Mouse (Mus musculus): ENCODE measurements around the gene Shkbp1.

Gene Shkbp1

DNA sequence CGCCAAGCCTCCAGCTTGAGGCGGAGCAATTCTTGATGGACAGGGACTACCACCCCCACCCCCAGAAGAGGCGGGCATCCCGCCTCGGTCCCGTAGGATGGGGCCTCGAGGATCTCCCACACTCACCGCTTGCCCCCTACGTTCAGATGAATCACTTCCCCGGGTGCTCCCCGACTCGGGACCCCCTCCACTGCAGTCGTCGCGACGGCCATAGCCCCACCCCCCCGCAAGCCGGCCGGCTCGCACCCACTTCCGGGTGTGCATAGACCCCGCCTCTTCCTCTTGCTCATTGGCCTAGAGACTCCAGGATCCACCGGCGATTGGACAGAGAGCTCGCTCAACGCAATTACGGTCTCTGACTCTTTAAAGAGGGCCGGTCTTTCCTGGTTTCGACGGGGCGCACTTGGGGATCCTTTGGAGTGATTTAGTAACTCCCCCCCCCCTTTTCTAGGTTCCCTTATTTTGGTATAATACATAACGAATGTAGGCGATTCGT is at the start of gene Shkbp1:
Shkbp1 (minus strand) TSS at position 275 of the 496 bp plus-strand sequence.
- peak; percentile 94 for DNase-seq

DNA sequence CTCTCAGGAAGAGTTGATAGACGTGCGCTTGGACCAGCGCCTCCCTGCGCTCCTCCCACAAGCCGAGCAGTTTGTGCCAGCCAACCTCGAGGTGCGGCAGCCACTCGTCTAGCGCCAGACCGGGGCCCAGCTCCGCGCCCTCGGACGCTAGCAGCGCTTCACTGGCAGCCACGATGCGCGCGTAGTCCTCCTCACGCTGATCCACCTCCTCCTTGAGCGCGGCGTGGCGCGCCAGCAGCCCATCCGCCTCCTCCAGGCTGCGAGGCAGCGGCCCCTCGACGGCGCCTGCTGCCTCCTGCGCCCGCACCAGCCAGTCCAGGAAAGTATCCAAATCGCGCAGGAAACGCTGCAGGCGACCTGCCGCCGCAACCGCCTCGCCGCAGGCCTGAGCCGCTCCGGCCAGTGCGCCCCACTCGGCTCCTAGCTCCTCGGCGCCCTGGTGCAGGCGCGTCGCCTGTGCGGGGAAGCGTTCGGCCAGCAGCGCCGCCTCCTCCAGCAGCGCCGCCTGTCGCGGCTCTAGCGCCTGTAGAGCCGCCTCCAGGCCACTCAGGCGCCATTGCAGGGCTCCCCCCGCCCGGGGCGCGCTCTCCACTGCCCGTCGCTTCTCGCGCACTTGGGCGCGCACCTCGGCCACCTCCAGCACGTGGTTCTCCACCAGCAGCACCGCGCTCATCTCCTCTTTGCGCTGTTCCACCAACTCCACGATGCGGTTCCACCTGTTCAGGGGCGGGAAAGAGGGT is 48.6 kb upstream of the Shkbp1 start:
- no peak for DNase-seq

DNA sequence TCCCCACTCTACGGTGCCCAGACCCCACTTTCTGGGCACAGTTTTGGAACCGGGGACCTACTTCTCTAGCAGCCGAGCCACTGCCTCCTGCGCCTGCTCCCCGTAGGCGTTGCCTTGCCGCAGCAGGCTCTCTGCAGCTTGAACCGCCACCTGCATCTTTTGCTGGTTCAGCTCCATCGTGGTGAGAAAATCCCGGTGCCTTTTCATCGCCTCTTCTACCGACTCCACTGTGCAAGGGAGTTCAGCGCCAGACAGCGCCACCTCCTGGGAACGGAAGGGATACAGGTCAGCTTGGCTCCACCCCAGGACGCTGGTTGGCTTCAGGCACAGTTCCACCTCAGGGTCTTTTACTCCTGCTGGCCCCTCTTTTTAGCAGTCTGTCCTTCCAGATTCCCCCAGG is 46.9 kb upstream of the Shkbp1 start:
- peak; percentile 56 for DNase-seq

DNA sequence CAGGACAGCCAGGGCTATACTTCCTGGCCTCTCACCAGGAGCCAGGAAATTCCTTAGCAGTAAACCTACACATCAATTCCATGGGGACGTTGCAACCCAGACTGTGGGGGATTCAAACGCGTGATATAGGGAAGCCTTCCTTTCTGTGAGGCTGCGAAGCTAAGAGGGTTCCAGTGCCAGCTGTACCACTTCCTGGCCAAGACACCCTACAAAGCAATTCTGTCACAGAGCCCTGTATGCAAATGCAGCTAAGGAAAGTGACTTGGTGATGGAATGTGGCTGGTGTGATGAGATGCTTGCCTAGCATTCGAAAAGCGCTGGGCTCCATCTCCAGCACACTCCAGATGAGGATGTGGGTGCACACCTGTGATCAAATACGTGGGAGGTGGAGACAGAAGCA is 44.7 kb upstream of the Shkbp1 start:
- no peak for DNase-seq

DNA sequence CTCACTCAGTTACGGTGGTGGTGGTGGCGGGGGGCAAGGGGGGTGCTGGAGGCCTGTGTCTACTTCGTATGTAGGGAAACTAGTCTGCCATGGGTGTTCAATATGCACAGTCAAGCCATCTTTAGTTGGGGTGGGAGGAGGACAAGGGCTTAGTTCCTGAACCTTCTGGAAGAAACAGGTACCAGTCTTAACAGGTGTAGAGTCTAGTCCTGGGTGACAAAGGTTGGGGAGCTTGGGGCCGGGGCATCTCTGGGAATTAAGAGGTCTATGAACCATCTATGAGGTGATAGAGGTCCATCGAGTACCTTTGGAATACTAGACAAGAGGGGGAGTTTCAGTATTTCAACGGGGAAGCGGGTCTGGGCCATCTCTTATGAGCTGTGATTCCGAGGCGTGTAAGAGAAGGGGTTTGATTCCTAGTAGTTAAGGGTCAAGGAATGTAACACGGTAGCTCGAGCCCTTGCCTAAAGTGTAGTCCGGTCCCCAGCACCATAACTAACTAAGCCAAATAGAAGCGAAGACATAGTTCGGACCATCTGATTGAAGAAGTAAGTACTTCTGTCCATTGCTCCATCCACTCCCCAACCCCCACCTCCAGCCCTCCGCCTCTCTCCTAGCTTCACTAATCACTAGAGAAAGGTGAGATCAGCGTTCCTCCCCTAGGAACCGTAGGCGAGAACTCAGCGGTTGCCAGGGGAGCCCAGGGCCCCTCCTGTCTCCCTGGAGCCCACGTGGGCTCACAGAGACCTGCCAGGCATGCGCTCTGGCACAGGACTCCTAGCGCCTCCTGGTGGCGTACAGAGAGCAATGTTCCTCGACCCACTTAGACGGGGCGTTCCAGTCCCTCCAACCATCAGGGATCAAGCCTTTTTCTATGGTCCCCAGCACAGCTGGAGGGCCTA is 41.5 kb upstream of the Shkbp1 start:
- DNase-seq = peak; percentile 17

DNA sequence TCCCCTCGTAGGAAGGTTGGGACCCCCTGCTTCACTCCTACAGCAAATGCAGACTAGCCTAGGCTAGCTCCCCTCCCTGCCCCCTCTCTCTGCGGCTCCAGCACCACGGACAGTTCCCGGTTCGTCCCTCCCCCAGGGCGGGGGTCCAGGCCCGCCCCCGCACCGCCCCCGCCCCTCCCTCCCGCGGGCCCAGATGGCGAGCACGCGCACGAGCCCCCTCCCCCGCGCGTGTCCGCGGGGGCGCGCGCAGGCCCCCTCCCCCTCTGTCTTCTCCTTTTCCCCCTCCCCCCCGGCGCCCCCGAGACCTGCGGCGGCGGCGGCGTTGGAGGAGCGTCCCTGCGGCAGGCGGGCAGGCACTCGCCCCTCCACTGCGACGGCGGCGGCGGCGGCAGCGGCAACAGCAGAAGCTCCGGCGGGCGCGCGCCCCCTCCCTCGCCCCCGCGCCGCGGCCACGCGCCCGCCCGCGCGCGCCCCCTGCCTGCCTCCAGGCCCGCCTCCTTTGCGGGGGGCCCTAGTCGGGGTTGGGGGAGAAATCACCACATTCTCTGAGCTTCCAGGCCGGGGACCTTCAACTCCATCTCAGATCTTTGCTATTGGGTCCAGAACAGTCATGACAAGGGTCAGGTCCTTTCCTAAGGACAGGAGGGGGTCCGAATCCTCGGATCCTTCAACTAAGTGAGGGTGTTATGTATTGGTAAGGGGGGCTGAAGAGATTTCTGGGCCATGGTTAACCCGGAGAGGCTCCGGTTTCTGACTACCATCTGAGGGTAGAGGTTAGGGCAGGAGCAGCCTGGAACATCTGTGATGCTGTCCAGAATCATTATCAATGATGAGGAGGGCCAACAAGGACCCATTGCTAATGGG is 40.6 kb upstream of the Shkbp1 start:
- DNase-seq = peak; percentile 37

DNA sequence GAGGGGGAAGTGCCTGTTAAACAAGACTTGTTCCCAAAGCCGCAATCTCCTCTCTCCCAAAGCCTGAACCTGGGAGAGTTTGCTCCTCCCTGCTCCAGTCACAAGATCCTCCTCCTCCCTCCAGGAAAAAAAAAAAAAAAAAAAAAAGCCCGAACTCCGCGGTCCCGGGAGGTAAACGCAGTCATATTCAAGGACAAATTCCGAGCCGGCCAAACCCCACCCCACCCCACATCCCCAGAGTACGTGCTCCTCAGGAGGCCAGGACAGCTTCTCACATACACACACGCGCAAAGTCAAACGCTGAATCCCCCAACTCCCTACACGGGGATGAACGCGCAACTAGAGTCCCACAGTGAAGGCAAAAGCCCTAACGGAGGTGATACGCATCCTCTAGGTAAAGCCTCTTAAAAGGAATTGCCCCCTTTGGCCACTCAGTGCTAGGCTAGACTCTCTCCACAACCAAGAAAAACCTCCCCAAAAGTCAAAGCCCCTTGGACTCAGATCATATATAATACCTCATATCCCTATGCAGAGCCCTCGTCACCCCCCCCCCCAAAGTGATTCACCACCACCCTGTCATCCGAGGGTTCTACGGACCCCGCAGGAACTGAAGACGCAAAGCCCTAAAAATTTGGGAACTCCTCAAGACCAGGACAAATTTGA is 39.8 kb upstream of the Shkbp1 start:
- DNase-seq = no peak

DNA sequence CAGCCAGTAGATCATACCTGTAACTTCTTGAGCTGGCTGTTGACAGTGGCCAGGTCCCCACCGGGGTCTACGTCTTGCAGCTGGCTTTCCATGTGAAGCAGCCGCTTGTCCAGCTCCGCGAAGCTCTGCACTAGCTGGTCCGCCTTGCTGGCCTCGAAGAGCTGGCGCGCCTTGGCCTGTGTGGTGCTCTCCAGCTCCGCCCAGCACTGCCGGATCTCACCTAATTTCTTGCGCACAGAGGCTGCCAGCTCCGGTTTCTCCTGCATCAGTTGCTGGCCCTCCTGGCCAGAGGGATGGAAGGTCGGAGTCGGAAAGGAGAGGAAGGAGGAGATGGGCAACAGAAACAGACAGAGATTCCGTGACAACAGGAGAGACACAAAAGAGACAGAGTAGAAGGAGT is 35.6 kb upstream of the Shkbp1 start:
- no peak for DNase-seq

DNA sequence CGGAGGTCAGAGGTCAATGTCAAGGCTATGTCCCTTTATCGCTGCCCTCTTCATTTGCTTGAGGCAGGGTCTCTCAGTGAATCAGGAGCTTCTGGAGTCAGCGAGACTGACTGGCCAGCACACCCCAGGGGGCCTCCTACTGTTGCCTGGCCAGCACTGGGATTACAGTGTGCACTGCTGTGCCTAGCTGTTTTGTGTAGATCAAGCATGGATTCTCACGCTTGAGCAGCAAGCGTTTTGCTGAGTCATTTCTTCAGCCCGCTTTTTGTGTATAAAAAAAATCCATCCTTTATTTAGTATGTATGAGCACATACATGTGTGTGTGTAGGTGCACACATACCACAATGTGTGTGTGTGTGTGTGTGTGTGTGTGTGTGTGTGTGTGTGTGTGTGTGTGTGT is 33.4 kb upstream of the Shkbp1 start:
- no peak for DNase-seq

DNA sequence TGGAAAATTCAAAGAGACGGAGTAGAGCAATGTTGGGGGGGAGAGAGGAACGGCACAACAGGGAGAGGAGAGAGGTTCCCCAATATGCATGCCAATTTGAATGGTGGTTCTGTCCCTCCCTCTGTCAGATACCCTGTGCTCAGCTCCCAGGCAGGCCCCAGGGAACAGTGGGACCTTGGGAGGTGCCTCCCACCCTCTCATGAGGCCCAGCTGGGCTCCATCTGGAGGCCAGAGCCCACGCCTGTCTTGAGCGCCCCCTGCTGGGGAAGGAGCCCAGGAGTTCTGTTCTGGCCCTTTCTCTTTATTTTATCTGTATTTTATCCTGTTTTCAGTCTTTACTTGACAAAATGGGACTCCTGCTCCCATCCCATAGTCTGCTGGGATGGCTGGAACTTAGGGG is 28.9 kb upstream of the Shkbp1 start:
- DNase-seq = peak; percentile 63

DNA sequence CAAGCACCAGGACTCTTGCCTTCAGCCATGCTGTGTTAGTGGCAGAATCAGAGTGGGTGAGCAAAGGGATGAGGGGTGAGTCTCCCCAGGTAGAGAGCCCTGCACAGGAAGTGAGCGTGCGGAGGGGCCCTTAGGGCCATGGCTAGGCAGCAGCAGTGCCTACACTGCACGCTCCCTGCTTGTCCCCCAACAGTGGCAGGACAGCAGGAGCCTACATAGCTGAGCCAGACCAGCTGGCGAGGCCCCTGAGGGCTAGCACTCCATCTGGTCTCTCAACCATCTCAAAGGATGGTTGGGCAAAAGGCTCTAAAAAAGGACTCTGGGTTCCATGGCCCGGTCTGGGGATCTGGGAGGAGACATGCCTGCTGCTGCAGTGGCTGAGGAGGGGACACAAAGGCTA is 28.3 kb upstream of the Shkbp1 start:
- no peak for DNase-seq

DNA sequence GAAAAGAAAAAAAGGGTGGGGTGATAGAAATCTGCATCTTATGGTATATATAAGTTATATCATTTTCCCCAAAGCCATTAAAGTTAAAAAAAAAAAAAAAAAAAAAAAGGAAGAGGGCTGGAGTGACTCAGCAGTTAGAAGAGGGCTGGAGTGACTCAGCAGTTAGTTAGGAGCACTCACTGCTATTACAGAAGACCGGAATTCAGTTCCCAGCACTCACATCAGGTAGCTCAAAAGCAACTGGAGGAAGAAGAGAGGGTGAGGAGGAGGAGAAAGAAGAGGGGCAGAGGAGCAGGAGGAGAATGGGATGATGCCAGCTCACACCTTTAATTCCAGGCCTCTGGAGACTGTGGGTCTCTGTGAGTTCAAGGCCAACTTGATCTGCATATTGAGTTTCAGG is 27.4 kb upstream of the Shkbp1 start:
- DNase-seq = no peak

DNA sequence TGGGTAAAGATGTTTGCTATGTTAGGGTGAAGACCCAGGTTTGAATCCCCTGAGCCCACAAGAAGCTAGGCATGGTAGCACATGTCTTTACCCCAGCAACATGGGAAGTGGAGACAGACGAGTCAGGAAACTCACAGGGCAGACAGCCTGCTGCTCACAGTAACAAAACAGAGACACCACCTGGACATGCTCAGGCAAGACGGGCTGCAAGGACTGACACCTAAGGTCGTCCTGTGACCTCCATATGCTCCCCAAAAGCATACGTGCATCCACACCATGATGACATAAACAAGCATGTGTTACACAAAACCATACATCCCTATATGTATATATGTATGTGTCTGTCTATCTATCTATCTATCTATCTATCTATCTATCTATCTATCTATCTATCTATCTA is 25.7 kb upstream of the Shkbp1 start:
- DNase-seq = no peak

DNA sequence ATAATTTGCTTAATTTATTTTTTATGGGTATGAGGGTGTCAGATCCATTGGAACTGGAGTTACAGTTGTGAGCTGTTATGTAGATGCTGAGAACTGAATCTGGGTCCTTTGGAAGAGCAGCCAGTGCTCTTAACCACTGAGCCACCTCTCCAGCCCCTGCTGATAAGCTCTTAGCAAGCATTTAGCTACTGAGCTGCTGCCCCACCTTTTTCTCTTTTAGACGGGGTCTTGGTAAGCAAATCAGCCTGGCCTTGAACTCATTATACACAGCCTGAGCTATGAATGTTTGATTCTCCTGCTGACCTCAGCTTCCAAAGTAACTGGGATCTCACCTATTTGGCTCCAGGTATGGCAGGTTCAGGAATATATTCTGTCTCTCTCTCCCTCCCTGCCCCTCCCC is 25.2 kb upstream of the Shkbp1 start:
- DNase-seq = no peak

DNA sequence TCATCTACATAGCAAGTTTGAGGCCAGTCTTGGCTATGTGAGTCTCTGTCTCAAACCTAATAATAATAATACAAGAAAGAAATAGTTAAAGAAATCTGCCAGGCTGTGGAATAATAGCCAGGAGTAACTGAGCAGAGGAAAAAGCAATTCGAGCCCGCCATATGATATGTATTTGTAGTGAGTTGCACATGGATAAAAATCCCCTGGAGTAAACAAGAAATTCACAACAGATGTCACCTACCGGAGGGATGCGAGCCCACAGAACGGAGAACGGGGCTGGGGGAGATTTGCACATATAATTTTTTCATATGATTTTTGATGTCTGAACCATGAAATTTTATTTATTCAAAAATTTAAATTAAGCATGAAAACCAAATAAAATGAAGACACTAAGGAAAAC is 24.0 kb upstream of the Shkbp1 start:
- no peak for DNase-seq

DNA sequence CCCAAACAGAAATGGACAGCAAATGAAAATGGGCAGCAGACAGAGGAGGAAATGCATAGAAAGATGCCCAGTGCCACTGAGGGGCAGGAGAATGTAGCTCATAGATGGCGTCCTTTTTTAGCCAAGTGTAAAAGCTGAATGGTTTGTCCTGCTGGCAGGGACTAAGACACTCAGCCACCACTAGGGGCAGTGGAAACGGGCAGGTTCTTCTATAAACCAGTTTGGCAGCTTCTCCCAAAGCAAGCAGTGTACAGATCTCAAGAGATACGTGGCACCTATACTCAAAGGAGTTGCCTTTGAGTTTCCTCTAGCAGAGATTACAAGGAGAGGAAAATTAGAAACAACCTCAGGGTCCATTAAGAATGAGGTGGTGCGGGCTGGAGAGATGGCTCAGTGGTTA is 22.6 kb upstream of the Shkbp1 start:
- DNase-seq = peak; percentile 53

DNA sequence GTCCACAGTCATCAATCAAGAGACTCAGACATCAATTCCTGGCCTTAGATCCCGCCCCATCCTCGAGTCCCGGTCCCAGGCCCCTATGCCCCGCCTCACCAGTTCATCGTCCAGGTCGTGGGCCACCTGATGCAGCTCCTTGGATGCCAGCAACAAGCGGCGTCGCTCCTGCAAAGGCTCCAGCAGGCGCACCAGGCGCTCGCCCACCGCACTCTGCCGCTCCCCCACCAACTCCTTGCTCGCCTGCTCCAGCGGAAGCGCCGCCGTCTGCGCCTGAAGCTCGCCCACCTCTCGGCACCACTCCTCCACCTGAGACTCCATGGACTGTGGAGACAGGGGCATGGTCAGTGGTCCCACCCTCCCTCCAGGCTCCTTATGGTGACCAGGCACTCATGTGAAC is 19.5 kb upstream of the Shkbp1 start:
- no peak for DNase-seq

DNA sequence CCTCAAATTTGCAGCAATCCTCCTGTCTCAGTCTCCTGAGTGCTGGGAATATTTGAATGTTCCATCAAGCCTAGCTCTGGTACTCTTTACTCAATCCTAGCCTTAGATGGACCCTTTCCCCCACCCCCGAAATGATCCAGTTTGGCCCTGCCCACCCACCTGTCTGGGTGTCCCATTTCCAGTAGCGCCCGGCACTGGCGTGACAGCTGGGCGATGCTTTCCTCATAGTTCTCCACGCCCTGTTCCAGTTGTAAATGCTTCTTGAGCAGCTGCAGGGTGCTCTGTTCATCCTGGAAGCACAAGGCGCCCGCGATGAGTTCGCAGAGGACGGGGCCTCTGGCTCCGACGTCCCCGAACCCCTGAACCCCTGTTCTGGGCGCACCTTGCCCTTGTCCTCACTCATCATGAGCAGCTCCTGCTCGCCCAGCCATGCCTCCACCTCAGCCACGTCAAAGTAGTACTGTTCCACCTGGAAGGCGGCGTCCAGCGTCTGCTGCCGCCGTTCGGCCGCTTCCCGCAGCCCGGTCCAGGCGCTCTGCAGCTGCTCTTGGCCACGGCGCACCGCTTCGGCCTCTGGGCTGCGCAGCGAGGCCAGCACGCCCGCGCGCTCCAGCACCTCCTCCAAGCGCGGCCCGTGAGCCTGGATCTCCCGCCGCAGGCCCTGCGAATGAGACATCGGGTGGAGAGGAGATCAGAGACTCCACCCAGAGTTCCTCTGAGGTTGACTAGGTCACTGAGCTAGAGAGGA is 16.1 kb upstream of the Shkbp1 start:
- DNase-seq = no peak

DNA sequence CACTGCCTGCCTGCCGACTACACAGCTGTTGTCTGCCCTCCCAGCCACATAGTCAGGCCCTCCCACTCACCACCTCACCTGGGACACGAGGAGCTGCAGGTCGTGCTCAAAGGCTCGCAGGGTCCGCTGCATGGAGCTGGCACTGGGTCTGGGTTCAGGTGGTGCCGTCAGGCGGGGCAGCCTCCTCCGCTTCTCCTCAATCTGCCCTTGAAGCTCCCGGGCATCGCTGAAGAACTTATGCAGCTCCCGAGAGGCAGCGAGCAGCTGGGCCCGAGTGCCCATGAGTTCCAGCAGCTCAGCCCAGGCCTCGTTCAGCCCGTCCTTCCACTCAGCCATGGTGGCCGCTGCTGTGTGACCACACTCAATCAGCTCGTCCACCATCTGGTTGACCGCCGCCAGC is 13.3 kb upstream of the Shkbp1 start:
- DNase-seq = no peak

DNA sequence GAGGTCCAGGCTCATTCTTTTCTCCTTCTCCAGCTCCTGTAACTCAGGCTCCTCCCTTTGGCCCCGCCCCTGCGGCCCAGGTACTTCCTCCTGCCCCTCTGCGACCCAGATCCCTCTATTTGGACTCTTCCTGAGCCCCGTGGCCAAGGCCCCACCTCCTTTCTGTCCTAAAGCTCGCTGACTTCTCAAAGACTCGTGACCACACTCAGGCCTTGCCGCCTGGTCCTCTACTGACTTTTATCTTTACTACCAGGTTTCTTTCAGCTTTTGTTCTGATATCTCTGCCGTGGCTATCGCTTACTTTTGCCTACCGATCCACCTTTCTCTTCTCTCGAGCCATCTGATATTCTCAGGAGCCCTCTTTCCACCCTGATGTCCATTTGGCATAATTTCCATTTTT is 12.2 kb upstream of the Shkbp1 start:
- DNase-seq = no peak

DNA sequence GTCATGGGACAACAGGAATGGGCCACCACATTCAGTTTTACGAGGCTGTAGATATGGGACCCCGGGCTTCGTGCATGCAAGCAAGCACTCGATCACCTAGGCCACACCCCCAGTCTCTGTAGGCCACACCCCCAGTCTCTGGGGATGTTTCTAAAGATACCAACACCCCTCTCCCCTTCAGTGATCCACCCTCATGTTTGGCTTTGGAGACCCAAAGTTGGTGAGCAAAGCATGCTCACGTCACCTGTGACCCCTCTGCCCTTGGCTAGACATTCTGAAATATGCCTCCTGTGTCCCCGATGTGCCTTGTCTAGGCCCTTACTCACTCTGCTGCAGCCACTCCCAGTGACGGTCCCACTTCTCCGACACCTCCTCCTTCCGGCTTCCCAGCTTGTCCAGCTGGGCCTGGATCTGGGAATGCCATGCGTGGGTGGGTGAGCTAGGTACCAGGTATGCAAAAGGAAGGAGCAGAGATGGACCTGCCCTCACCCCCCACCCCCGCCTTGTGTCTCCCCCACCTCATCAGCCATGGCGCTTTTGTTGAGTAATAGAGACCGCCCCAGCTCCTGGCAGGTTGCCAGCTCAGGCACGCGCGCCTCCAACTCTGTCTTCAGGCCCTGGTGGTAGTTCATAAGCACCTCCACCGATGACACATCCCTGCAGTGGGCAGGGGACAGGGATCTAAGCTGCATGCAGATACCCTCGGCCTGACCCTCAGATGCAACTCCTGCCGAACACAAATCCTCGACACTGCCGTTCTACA is 10.4 kb upstream of the Shkbp1 start:
- no peak for DNase-seq

Data from kidney, postnatal 14 days (tissue).